Mouse (Mus musculus): ENCODE measurements at regions not wholly inside any gene's neighbourhood (a gene's known extent, or its start where the extent isn't known, plus 50 kb on each side); places are given as distances from the start of the nearest gene placed in this dataset.
A peak's percentile ranks its signal among the peaks of the same experiment; 100 is the strongest.

DNA sequence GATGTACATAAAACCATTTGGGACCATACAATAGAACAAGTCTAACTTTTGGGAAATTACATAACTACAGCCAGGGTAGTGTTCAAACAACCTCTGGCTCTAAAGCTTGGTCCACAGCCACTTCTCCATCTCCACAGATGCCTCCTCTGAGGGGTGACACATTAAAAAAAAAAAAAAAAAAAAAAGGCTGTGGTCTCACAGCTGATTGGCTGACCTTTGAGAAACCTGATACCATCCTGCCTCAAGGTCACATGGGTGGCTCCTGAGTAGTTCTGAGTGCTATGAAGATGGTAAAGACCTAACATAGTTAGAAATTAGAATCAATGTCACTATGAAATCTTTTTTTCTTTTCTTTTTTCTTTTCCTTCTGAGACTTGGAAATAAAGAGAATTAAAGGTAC, 102.4 kb downstream of the Tmem182 start:
- DNase-seq = no peak

GRCm38 (mm10) chr1:40913591-40913990, 108.2 kb downstream of the Tmem182 start:
- DNase-seq = no peak

- no peak for DNase-seq
These were observed 118.9 kb downstream of the Tmem182 start for GRCm38 (mm10) chr1:40924271-40924670.

- no peak for DNase-seq
These were observed 119.4 kb downstream of the Tmem182 start for GRCm38 (mm10) chr1:40924780-40925179.

DNA sequence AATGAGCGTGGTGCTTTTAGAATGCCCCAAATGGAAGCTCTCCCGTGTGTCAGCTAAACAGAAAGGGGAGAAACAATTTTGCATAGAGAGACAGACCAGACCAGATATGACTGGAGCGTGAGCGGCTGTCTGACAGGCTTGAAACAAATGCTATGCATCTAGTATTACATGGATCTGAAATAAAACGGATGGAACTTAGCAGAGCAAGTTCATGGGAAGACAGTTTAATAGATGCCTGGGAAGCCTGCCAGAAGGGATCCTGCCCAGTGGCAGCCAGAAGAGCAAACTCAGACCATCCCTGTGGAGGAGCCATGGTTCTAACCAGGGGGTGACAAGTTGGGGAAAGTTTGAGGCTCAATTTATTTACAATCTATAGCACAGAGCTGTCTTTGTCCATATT, 126.0 kb downstream of the Tmem182 start:
- DNase-seq = no peak

DNA sequence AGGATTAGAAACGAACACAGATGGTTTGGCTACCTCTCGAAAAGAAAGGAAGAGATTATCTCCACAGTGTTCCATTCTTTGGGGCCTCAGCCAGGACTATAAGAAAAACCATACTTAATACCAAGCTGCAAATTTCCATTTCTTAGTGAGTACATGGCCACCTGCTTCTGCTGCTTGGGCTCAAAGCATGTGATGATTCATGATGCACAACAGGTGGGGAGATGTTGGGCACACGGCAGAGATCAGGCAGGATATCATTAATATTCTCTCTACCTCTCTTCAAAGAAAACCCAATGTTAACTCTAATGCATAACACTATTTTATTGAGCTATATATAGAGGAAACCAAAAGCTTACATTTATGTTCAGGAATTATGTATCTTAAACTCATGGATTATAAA, 131.3 kb downstream of the Tmem182 start:
- no peak for DNase-seq

- DNase-seq = no peak
These were observed 137.3 kb downstream of the Tmem182 start for GRCm38 (mm10) chr1:40942751-40943150.

DNA sequence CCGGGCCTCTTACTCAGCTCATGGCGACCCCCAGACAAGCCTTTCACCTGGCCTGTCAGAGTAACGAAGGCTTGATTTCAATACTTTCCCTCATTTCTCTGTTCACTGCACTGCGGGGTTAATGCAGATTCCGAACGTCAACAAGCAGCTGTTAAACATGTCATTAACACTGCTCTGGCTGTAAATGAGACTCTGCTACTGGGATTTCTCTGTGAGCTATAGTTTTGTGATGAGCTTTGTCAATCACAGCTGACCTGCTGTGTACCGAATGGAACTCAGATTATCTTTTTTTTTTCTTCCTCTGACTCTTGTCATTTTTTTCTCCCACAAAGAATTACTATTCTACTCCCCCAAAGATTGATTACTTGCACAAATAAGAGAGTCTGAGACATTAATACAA, 137.8 kb downstream of the Tmem182 start:
- no peak for DNase-seq

DNA sequence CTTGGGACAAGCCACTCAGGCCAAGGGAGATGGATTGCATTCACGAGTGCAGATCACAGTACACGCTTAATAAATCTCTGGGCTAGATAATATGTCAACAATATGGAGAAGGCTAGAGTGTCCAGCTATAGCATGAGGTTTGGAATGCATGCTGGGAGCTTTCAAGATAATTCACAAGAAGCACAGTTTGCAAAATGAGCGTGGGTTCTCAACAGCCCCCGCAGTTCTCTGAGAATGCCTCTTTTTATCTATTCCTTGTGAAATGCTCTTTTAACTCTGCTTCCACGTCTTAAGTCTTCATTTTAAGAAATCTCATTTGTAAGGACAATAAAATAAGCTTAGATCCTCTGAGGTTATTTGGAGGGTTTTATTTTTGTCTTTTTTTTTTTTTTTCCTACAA, 145.2 kb downstream of the Tmem182 start:
- DNase-seq = no peak

DNA sequence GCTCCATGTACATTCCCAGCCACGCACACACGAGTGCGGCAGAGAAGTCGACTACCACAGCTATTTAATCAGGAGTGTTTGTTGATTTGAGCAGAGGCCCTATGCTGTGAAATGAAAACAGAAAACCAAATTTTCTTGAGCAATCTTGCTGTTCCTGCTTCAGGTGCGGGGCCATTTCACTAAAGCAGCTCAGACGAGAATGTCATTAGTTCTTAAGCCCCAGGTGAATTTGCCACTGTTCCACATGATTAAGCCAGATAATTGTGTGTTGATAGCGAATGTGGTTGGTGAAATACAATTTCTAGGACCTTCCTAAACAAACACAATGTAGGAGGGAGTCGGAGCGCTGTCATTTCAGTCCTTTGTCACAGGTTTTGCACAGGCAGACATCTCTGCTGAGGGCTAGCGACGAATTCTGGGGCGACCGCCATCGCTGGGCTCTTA, 149.3 kb downstream of the Tmem182 start:
- DNase-seq = no peak

- no peak for DNase-seq
These were observed 162.5 kb downstream of the Tmem182 start for GRCm38 (mm10) chr1:40967768-40968504.

- no peak for DNase-seq
These were observed 178.4 kb downstream of the Tmem182 start for GRCm38 (mm10) chr1:40983762-40984161.

- no peak for DNase-seq
These were observed 187.9 kb downstream of the Tmem182 start for GRCm38 (mm10) chr1:40993327-40993726.

DNA sequence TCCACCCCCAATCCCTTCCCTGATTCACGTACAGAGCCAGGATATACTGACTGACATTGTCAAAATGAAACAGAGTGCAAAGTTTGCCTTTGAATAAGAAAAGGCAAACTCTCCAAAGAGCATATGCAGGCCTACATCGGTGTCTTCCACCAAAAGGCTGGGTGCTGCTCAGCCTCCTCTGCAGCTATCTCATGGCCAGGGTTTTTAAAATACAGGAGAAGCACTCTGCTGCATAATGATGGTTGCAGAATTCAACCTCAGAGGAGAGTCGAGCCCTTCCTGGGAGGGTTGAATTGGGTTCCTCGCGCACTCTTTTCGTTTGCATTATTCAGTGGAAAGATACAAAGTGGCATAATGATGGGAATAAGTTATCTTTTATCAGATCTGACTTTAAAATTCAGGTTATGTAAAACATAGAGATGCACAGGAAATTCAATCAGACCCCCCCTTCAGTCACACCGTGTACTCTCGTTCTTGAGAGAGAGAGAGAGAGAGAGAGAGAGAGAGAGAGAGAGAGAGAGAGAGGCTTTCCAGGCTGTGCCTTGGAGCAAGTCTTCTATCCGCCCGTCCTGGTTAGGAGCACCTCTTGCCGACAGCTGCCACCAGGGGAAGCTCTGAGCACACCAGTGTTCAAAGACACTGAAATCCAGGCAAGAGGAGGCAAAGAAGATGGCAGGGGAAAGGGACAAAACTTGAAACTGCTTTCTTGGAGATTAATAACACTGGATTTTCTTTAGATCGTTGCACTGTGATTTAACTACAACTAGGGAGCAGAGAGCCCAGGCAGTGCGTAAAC, 196.0 kb downstream of the Tmem182 start:
- peak; percentile 38 for DNase-seq

DNA sequence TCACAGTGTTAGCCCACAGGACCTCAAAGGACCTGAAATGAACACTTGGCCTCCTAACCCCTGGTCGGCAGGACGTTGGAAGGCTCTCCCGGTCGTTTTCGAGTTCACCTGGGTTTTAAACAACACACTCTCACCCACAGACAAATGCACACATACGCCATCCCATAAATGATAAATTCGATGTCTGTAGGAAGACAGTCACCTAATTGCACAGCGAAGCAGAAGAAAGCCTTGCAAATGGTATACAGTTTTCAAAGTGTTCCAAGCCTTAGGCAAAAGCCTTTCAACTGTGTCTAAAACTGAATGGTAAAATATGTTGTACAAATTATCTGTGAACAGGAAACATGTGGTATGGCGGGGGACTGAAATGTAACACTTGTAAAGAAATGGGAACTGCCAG, 196.6 kb downstream of the Tmem182 start:
- DNase-seq = no peak

- DNase-seq = no peak
These were observed 221.5 kb downstream of the Tmem182 start for GRCm38 (mm10) chr1:41026943-41027342.

- DNase-seq = peak; percentile 46
These were observed 222.2 kb downstream of the Tmem182 start for GRCm38 (mm10) chr1:41027540-41027978.

- no peak for DNase-seq
These were observed 222.6 kb downstream of the Tmem182 start for GRCm38 (mm10) chr1:41028021-41028420.

DNA sequence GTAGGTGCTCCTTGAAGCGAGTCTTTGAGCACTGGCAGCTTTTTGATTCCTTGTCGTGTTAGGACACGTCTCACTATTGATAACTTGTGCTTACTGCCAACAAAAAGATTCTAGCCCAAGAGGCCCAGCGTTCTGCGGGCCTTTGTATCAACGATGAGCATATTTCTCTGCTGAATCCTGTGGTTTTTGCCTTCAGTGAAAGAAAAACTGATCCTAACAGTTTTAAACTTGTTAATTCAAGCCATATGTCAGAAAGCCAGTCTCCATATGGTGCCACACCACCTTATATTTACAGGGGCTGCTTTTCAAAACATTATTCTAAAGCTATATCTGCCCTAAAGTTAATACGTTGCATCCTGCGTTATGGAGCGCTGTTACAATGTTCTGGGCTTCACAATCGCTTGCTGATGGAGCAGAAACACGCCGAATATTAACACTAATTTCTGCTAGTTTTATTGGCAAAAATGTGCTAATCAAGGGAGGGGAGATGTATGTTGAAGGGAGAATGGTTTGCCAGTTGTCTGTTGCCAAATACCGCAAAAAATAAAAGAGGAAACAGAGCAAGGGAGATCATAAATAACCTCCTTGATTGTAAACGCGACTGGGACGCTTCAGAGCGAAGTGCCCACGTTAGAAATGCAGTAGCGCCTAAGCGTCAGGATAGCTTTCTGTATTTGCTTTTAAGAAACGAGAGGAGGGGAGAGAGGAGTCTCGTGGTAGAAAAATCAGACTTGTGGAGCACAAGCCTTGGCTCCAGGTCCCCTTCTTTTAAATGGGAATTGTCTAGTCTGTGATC, 229.9 kb downstream of the Tmem182 start:
- DNase-seq = no peak

- no peak for DNase-seq
These were observed 231.5 kb downstream of the Tmem182 start for GRCm38 (mm10) chr1:41036940-41037339.

DNA sequence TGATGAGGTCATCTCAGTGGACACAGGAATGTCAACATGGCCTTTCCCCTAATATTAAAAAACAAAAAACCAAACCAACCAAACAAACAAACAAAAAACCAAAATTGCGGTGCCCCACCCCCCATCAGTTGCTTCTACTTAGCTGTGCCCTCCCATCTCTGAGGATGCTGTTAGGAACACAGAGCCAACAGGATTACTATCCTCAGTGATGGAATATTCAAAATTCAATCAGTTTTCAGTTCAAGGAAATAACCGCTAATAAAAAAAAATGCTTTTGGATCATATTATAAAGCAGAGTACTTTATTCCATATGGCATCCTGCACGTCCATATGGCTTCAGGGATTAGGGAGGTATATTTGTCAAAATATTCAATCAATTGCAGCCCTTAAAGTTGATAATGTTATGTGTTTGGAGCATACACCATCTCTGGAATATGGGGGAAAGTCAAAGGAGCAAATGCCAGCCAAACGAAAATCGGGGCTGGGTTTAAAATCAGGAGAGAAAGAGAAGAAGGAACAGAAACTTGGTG, 249.1 kb downstream of the Tmem182 start:
- no peak for DNase-seq

DNA sequence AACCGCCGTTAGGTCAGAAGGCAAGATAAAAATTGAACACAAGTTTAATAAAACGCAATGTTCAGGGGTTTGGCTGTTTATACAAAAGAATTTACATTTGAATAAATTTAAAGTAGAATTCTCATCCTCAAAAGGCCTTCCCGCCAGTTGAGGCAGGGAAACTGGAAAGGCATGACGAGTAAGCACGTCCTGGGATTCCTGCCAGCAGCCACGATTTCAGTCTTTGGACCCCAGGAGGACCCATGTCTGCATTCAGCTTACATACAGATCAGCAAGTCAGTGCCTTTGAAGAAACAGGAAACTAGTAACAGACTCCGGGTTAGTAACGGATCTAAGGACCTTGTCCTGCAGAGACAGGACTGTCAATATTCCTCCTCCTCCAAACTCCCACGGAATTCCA, 250.4 kb downstream of the Tmem182 start:
- no peak for DNase-seq

DNA sequence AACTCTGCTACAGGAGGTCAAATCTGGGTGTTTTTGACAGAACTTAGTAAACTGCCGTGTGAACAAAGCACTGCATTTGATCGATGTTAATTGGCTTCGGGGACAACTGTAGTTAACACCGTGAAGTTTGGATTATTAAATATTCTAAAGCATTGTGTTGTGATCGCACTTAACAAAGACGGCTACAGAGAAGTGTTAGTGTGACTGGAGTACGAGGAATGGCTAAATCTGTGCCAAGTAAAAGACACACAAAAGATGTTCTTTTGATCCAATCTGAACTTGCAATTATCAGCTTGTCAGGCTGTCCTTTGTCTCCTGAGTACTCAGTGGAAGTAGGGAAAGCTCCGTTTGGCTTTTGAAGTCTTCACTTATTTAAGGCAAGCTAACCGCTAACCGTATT, 259.7 kb downstream of the Tmem182 start:
- no peak for DNase-seq

Measured in heart, postnatal 4 days (tissue).